Mouse (Mus musculus) spleen, postnatal 14 days (tissue): ENCODE measurements around the gene Mpig6b.

Experiments
- DNase-seq, 2 experiments: peaks; one replicate each; pipeline ENCODE4 v3.0.0; 2021 to 2022; ENCODE audit warnings: low spot score in 2 of 2

The Mpig6b gene

GRCm38 (mm10) chr17:35085208-35085865 is 19.4 kb upstream of the Mpig6b start, which contains the start of gene Ly6g6f:
TSS of gene Ly6g6f (minus strand) at chr17:35085610.
- no peak for DNase-seq

DNA sequence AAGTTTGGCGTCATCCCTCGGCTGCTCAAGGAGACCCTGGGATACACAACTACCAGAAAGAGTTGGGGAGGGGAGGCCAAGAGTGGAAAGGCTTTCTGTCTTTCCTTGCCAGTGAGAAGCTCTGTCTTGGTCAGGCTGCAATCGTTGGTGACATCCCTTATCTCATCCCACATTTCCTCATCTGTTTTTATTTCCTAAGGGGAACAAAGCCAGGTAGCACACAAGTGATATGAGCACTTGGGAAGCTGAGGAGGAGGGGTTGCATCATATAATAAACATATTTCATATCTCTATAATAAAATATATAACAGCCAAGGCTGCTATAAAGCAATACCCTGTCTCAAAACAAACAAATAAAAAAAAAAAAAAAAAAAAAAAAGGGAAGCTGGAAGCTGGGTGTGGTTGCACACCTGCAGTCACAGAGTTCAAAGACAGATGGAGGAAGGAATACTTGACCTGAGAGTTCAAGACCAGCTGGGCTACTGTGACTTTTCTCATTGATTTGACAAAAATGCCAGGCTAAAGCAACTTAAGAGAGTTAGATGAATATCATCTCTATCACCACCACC is 18.0 kb upstream of the Mpig6b start:
- DNase-seq: no peak

GRCm38 (mm10) chr17:35082841-35083576 is 17.0 kb upstream of the Mpig6b start:
- DNase-seq: no peak

- DNase-seq: no peak
Measured at GRCm38 (mm10) chr17:35080710-35081109, 14.7 kb upstream of the Mpig6b start.

DNA sequence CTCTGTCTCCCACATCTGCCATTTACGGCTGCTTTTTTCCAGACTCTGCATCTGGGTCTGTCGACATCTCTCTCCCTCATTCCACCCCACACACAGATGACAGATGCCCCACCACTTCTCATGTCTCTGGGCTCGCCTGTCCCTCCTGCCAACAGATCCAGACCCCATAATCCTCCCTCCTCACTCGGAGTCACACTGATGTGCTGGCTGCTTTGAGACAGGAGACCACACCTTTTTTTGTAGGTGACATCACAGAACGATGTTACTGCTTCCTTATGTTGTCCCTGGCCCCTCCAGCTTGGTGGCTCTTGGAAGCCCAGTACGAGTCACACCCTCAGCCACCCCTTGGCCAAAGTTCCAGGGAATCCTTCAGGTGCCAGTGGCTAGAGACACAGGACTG is 14.3 kb upstream of the Mpig6b start:
- no peak for DNase-seq

DNA sequence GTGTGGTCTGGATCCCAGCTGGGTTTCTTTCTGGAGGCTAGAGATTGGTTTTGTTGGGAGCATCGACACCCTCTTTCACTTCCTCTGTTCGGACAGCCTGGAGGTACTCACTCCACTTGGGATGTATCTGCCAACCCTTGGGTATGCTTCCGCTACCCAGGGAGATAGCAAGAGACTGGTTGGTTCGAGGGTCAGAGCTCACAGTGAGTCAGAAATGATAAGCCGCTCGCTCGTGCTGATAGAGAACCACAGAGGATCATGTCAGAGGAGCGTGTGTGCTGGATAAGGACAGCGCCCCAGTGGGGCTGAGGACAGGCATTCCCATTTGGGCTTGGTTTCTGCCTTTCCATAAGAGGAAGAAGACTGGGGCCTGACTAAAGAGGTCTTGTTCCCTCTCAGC is 13.8 kb upstream of the Mpig6b start:
- no peak for DNase-seq

- no peak for DNase-seq
Measured at GRCm38 (mm10) chr17:35077786-35078233, 11.8 kb upstream of the Mpig6b start, which contains the start of gene Ly6g6d. TSS of gene Ly6g6d (minus strand) at chr17:35078065.

DNA sequence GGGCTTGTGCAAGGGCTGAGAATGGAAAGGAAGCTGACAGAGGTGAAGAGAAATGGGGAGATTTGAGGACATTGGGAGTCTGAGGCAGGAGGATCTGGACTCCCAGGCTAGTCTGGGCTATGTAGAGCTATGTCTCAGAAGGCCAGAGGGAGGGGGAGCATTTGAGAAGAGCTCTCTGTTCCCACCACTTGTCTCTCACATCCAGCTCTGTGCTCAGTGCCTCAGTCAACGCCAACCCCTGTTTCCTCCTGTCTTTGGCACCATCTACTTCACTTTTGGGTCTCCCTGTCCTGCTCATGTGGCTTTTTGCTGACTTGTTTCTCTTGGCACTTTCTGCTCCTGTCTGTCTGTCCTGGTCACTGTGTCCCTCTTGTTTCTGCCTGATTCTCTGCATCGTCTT is 11.3 kb upstream of the Mpig6b start:
- DNase-seq: no peak

- no peak for DNase-seq
Measured at GRCm38 (mm10) chr17:35076507-35077176, 10.7 kb upstream of the Mpig6b start, which contains the start of gene Ly6g6e. TSS of gene Ly6g6e (plus strand) at chr17:35076902.

GRCm38 (mm10) chr17:35074097-35074496 is 8.1 kb upstream of the Mpig6b start:
- DNase-seq: no peak

DNA sequence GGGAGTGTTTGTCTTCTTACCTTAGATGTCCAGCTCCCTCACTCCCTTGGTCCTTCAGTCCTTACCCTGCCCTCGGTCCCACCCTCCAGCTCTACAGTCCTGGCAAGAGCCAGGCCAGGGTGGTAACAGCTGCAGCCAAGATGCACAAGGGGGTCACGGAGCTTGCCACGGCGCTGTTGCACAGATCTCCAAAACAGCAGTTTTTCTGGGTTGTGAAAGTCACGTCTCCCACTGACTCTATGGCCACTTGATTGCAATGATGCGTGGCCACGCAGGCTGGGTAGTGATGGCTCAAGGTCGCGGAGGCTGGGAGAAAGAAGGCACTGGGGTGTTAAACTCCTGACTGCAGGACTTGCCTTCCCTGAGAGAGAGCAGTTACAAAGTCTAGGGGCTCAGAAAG is 5.5 kb upstream of the Mpig6b start:
- no peak for DNase-seq

DNA sequence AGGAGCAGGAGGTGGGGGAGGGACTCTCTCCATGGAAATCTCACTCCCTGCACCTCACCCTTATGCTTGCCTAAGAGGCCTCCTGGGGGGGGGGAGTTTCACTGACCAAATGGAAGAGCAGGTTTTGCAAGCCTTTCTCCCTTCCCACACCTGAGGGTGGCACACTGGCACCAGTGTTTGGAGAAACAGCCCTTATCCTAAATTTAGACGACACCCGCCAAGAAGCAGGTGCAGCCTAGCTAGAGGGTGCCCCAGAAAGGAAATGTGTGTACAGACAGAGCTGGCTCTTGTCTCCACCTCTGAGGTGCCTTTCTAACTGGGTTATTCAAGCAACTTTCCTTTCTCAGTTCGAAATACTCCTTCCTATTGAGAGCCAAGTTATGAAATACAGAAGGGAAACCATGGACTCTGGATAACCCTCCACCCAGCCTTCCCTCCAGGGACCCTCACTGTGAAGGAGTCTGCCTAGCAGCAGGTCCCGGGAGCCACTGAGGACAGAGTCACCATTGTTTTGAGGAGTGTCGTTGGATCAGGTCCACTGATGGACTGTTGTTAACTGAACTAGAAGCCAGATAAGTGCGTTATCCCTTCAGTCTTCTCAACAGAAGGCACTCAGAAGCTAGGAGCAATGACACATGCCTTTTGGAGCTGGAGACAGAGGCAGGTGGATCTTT is 4.7 kb upstream of the Mpig6b start:
- DNase-seq: no peak

GRCm38 (mm10) chr17:35068213-35068914 is 2.4 kb upstream of the Mpig6b start:
- DNase-seq: no peak

GRCm38 (mm10) chr17:35064951-35065947 is 735 bp downstream of the Mpig6b start, which contains the start of gene Ly6g6c:
TSS of gene Ly6g6c (plus strand) at chr17:35065388.
- DNase-seq: no peak

DNA sequence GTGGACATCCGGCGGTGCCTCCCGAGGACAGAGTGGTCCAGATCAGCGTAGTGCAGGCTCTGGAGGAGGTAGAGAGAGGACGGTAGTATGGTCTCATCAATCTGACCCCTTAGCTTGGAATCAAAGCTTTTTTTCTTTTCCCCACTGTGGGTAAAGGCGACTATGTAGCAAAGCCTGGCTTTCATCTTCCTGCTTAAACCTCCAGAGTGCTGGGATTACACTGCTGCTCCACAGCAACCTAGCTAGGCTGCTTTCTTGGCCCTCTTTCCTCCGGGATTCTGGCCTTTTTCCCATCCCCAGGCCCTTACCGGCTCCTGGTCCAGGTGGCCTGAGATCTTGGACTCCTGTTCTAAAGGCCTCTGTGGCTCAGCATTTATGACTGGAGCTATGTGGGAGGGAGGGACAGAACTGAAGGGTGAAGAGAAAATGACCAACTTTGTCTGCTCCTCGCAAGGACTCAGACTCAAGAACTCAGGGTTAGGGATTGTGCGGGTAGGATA is 1.6 kb downstream of the Mpig6b start:
- DNase-seq: no peak

- no peak for DNase-seq
Measured at GRCm38 (mm10) chr17:35063466-35063865, 2.5 kb downstream of the Mpig6b start.

GRCm38 (mm10) chr17:35061299-35061698 is 4.7 kb downstream of the Mpig6b start:
- no peak for DNase-seq

DNA sequence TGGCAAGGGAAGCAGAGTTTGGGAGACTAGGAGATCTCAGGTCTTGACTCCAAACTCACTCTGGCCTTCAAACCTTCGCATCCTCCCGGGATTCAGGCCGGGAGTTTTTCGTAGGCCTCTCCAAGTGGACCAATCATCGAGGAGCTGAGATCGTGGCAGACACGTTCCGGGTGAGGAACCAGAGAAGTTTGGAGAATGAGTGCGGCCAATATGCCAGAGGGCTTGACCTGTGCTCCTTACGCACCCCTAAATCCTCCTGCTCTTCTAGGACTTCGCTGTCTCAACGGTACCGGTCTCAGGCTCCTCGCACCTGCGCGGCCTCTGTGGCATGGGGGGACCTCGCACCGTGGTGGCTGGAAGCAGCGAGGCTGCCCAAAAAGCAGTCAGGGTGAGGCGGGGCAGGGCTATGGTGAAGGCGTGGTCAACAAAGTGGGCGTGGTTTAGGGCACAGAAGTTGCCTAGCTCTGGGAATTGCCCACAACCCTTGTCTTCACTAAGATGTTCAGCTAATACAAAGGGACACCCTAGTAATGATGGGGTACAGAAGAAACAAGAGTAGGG is 5.2 kb downstream of the Mpig6b start:
- DNase-seq: no peak

- no peak for DNase-seq
Measured at GRCm38 (mm10) chr17:35060071-35060470, 5.9 kb downstream of the Mpig6b start.
